Mouse (Mus musculus) thymus, adult 2 months (tissue): Measurements from ENCODE around the gene Osm. TPM values are rescaled to one million over a fixed set of nuclear protein-coding genes. Genes with fewer than 3 reads are reported as not detected.

Source experiments
- DNase-seq: peaks from one replicate; pipeline ENCODE4 v3.0.0; 2021
- H3K27ac ChIP-seq: fragments of 200-500 bp; 2 replicates; pipeline ENCODE4 v1.5.1; 2012; ENCODE audit warnings: low read length, control low read depth; ENCODE audit not compliant: control insufficient read depth, insufficient read depth
- H3K27me3 ChIP-seq: fragments of 200-500 bp; 2 replicates; pipeline ENCODE4 v1.6.1; 2012; ENCODE audit warnings: mild to moderate bottlenecking, low read length, moderate library complexity, mixed read lengths; ENCODE audit not compliant: control insufficient read depth, insufficient read depth
- H3K36me3 ChIP-seq: fragments of 200-500 bp; 2 replicates; pipeline ENCODE4 v1.6.1; 2012; ENCODE audit warnings: mild to moderate bottlenecking, low read length, moderate library complexity; ENCODE audit not compliant: control insufficient read depth, insufficient read depth
- H3K4me1 ChIP-seq: fragments of 200-500 bp; replicated peaks from 2 replicates; pipeline ENCODE4 v1.6.1; 2012; ENCODE audit warnings: low read length; ENCODE audit not compliant: control insufficient read depth, insufficient read depth
- H3K4me3 ChIP-seq: fragments of 200-500 bp; 2 replicates; pipeline ENCODE4 v1.5.1; 2012; ENCODE audit warnings: mild to moderate bottlenecking, low read length, control low read depth, moderate library complexity; ENCODE audit not compliant: control insufficient read depth, insufficient read depth
- CTCF ChIP-seq: fragments of 200-500 bp; IDR thresholded peaks from 2 replicates; pipeline ENCODE4 v1.5.1; 2012; ENCODE audit warnings: mild to moderate bottlenecking, control low read depth, low read length, moderate library complexity, borderline replicate concordance; ENCODE audit not compliant: control insufficient read depth, poor library complexity, insufficient read depth; ENCODE audit errors: extremely low read depth
- POLR2A ChIP-seq: fragments of 200-500 bp; IDR thresholded peaks from 2 replicates; pipeline ENCODE4 v1.6.1; 2012; ENCODE audit warnings: mild to moderate bottlenecking, low read length, control low read depth, moderate library complexity; ENCODE audit not compliant: control insufficient read depth, poor library complexity, insufficient read depth; ENCODE audit errors: extremely low read depth
- WGBS: fragments of 180-500 bp; shearing (Covaris S2); methylation state at CpG from one replicate; pipeline ENCODE4 v1.1.7; 2018; 5-methylcytosine and 5-hydroxymethylcytosine counted together
- polyA plus RNA-seq: library from polyadenylated mRNA; depleted of rRNA; stranded (reverse); fragments of >200 nt; gene quantifications from 2 replicates; pipeline ENCODE4 v1.2.3, GENCODE M21; 2012

Osm gene
- polyA plus RNA-seq, 1 experiment, result 5.8 TPM

DNA sequence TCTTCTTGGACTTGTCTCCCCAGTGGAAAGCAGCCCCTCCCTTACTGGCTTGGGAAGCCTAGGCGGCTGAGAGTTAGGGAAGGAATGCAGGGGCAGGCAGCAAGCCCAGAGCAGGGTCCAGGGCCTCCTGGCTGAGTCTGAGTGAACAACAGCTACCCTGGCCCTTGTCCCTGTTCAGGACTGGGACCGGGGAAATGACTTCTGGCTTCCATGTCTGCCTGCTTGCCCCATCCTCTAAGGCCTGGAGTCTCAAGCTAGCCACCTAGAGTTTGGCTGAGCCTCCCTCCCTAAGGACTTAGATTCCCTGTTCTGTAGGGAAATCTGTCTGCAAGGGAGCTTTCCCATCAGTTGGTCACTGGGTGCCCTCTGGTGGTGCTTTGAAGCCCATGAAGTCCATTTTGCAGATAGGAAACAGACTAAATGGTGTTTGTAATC, 16.9 kb upstream of the Osm start:
- no peak overlapping the region for H3K27ac ChIP-seq
- H3K4me3 ChIP-seq, result no peak overlapping the region
- TF ChIP-seq POLR2A, result no peak
- TF ChIP-seq CTCF, result no peak
- peaks cover 13% of the 10 kb centered on the region; the same call in 1 of the 2 replicates for H3K4me1 ChIP-seq
- WGBS, result 50% methylated on average over 2 of the region's 2 CpGs
- no peaks in the 10 kb centered on the region; the same call in 1 of the 2 replicates for H3K27me3 ChIP-seq
- DNase-seq, result no peak
- H3K36me3 ChIP-seq, result 0 out of 2 replicates have a peak, but pooled peaks cover 8% of the 10 kb centered on the region

DNA sequence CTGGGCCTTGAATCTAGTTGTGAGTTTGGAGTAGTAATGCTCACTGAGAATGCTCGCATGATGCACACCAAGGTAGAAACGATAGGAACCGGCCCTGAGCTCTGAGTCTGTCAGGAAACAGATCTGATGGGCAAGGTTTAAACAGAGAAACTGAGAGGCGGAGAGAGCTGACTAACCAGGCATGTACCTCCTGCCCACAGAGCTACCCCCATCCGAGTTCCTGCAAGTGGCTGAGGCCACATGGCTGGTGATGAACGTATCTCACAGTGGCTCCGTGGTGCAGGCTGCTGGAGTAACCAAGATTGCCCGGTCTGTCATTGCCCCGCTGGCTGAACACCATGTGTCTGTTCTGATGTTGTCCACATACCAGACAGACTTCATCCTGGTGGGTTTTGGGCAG, 16.3 kb upstream of the Osm start:
- 0 out of 2 replicates have a peak, but pooled peaks cover 2% of the 10 kb centered on the region for H3K36me3 ChIP-seq
- 53% methylated on average over 9 of the region's 9 CpGs for WGBS
- no peak overlapping the region for H3K27ac ChIP-seq
- DNase-seq, result no peak
- peaks cover 13% of the 10 kb centered on the region; the same call in 1 of the 2 replicates for H3K4me1 ChIP-seq
- no peaks in the 10 kb centered on the region; the same call in 1 of the 2 replicates for H3K27me3 ChIP-seq
- H3K4me3 ChIP-seq, result no peak overlapping the region
- TF ChIP-seq POLR2A (no peak), CTCF (no peak)

DNA sequence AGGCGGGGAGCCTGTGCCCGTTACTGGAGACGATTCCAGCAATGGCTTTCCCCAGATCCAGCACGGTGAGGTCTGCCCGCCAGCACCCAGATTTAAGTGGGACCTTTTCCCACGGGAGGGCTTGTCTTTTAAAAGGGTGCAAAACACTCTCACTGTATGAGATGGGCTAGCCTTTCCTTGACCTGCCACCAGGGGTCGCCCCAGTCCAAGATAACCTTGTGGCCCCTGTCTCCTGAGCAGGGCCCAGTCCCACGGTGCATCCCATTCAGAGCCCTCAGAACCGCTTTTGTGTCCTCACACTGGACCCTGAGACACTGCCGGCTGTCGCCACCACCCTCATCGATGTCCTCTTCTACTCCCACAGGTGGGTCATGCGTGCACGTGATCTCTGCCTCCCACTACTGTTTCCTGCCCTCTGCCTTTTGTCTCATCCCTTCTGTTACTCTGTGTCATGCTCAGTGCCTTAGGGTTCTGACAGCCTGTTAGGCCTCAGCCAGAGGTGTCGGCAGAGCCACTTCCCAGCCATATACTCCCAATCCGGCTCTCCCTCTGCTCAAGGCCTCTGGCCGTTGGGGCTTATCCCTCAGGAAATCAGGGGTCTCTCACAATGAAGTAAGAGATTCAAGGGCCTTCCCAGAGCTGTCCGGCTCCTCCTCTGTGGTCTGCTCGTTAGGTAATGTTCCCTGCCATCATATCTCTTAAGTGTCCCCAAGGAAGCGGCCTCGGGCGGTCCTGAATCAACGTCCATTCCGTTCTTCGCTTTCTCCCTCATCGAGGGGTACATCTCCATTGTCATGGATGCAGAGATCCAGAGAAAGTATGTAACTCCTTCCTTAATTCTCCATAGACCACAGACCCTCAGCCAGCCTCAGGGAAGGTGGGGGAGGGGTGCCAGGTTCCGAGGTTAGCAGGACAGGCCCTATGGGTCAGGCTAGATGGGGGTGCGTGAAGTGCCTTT, 15.5 kb upstream of the Osm start:
- no peaks in the 10 kb centered on the region for H3K36me3 ChIP-seq
- H3K27ac ChIP-seq, result no peak overlapping the region
- TF ChIP-seq POLR2A, result no peak
- TF ChIP-seq CTCF, result peak; percentile 92
- 55% methylated on average over 28 of the region's 28 CpGs for WGBS
- no peaks in the 10 kb centered on the region; the same call in 1 of the 2 replicates for H3K27me3 ChIP-seq
- DNase-seq, result peak; percentile 88
- H3K4me3 ChIP-seq, result no peak overlapping the region
- H3K4me1 ChIP-seq, result peaks cover 13% of the 10 kb centered on the region; the same call in 1 of the 2 replicates

DNA sequence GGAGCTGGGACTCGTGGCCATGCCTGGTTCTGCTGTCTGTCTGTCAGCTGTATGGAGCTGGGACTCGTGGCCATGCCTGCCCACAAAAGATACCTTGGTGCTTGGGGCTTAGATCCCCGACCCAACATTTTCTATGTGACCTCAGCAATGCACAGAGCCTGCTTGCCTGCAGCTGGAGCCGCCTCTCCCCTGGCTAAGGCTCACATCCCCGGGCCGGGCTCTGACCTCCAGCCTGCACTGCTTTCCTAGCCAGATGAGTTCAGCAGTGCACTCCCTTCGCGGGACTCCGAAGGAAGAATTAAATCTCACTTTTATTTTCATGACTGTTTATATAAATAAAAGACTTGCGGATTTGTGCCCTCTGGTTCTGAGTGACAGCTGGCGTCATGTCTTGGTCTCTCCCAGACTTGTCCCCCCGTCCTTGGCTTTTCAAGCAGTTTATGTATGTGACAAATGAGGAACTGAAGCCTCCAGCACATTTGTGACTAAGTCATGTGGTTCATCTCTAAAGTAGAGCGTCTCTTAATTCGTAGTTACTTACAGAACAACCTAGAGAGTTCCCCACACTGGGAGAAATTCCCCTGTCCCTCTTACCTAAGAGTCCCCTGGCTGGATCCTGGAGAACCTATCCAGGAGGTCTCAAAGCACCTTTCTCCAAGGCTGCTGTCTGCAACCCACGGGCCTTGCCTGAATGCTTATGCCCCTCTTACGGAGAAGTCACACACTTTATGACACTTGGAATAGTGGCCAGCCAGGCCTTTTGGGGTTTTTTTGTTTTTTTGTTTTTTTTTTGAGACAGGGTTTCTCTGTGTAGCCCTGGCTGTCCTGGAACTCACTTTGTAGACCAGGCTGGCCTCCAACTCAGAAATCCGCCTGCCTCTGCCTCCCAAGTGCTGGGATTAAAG, 13.9 kb upstream of the Osm start:
- Histone ChIP-seq H3K4me3 (no peak overlapping the region), H3K36me3 (no peaks in the 10 kb centered on the region), H3K27me3 (no peaks in the 10 kb centered on the region; the same call in 1 of the 2 replicates), H3K27ac (no peak overlapping the region), H3K4me1 (peaks cover 13% of the 10 kb centered on the region; the same call in 1 of the 2 replicates)
- DNase-seq, result no peak
- TF ChIP-seq POLR2A (no peak), CTCF (no peak)
- WGBS, result 43% methylated on average over 17 of the region's 17 CpGs

DNA sequence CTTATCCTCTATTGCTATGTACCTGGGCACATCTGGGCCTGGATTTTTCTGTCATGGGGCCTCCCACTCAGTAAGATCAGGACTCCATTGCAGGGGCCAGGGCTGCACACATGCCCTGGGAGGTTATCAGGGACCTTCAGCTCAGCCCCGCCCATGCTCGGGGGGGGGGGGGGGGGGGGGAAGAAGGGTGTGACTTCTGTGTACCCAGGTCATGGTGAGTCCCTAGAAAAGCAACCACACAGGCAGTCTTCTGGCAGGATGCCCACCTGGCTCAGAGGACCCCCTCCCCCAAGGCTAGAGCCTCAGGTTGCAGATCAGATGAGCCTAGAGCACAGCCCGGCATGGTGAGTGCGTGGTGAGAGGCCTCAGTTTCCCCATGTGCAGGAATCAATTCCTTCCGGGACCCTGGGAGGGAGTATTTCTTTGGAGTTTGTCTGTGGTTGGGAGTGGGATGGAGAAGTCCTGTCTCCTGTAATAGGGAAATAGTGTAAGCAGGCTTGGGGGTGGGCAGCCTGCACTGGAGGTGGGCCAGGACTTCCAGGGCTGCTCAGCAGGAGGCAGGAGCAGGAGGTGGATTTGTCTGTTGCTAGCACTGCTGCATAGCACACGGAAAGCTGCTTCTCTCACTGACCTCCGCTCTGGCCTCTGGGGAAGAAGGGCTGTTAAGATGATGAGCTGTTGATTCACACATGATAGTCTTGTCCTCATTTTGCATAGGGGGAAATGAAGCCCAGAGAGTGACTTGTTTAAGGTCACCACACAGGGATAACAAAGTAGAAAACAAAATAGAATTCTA, 12.6 kb upstream of the Osm start:
- peaks cover 5% of the 10 kb centered on the region; the same call in 1 of the 2 replicates for H3K4me1 ChIP-seq
- no peak overlapping the region for H3K4me3 ChIP-seq
- WGBS, result 54% methylated on average over 7 of the region's 7 CpGs
- no peak for DNase-seq
- H3K27ac ChIP-seq, result no peak overlapping the region
- no peaks in the 10 kb centered on the region for H3K36me3 ChIP-seq
- H3K27me3 ChIP-seq, result no peaks in the 10 kb centered on the region; the same call in 1 of the 2 replicates
- TF ChIP-seq CTCF (no peak), POLR2A (no peak)

DNA sequence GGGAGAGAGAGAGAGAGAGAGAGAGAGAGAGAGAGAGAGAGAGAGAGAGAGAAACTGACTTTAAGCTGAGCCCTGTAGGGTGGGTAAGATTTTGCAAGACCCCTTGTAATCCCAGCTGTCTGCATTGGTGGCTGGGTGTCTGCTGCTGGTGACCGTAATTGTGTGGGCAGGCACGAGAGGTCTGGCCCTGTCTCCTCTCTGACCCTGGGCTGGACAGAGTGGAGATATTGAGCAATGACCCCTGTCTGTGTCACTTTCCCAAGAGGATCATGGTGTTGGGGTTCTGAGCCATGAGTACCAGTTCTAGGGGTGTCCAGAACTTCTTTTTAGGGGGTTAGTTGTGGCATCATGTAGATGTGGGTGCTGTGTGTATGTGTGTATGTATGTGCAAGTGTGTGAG, 12.0 kb upstream of the Osm start:
- H3K27ac ChIP-seq, result no peak overlapping the region
- no peak for DNase-seq
- H3K27me3 ChIP-seq, result no peaks in the 10 kb centered on the region
- H3K4me3 ChIP-seq, result no peak overlapping the region
- TF ChIP-seq CTCF, result no peak
- TF ChIP-seq POLR2A, result no peak
- WGBS, result 88% methylated on average over 2 of the region's 2 CpGs
- H3K4me1 ChIP-seq, result peaks cover 3% of the 10 kb centered on the region; the same call in 1 of the 2 replicates
- no peaks in the 10 kb centered on the region for H3K36me3 ChIP-seq
